Mouse (Mus musculus): ENCODE measurements around the gene Hnrnpa1.
A peak's percentile ranks its signal among the peaks of the same experiment; 100 is the strongest.
"Not testable (repeated sequence)": the region's sequence is repeated elsewhere in the genome, so short reads cannot be mapped to it uniquely, and the experiment has no call there.

Hnrnpa1 gene

GRCm38 (mm10) chr15:103241071-103242018 lies 1.1 kb downstream of the Hnrnpa1 start:
- DNase-seq = peak; percentile 38

- no peak for DNase-seq
Observed at GRCm38 (mm10) chr15:103242885-103243284, 2.7 kb downstream of the Hnrnpa1 start.

- no peak for DNase-seq
Observed at GRCm38 (mm10) chr15:103245616-103246015, 5.4 kb downstream of the Hnrnpa1 start.

GRCm38 (mm10) chr15:103247078-103247781 lies 7.0 kb downstream of the Hnrnpa1 start:
- DNase-seq = no peak

GRCm38 (mm10) chr15:103247782-103248400 lies 7.7 kb downstream of the Hnrnpa1 start:
- no peak for DNase-seq

- no peak for DNase-seq
Observed at GRCm38 (mm10) chr15:103248401-103249313, 8.4 kb downstream of the Hnrnpa1 start.

GRCm38 (mm10) chr15:103249511-103249910 lies 9.3 kb downstream of the Hnrnpa1 start:
- not testable (repeated sequence) for DNase-seq

GRCm38 (mm10) chr15:103250195-103250740 lies 10.0 kb downstream of the Hnrnpa1 start:
- peak; percentile 42 for DNase-seq

GRCm38 (mm10) chr15:103251595-103251994 lies 11.4 kb downstream of the Hnrnpa1 start:
- DNase-seq = no peak

- no peak for DNase-seq
Observed at GRCm38 (mm10) chr15:103252660-103253059, 12.4 kb downstream of the Hnrnpa1 start.

GRCm38 (mm10) chr15:103253352-103253751 lies 13.1 kb downstream of the Hnrnpa1 start:
- DNase-seq = no peak

GRCm38 (mm10) chr15:103255169-103255568 lies 14.9 kb downstream of the Hnrnpa1 start:
- no peak for DNase-seq

- no peak for DNase-seq
Observed at GRCm38 (mm10) chr15:103256210-103256986, 16.2 kb downstream of the Hnrnpa1 start.

GRCm38 (mm10) chr15:103257790-103258728 lies 17.8 kb downstream of the Hnrnpa1 start, which contains the start of gene Nfe2:
TSS of gene Nfe2 (minus strand) at chr15:103258403.
- DNase-seq = no peak

- no peak for DNase-seq
Observed at GRCm38 (mm10) chr15:103259162-103259561, 18.9 kb downstream of the Hnrnpa1 start.

- DNase-seq = no peak
Observed at GRCm38 (mm10) chr15:103259989-103260388, 19.8 kb downstream of the Hnrnpa1 start.

- no peak for DNase-seq
Observed at GRCm38 (mm10) chr15:103264794-103265193, 24.6 kb downstream of the Hnrnpa1 start.

GRCm38 (mm10) chr15:103268903-103269302 lies 28.7 kb downstream of the Hnrnpa1 start:
- no peak for DNase-seq

GRCm38 (mm10) chr15:103272419-103273279 lies 32.4 kb downstream of the Hnrnpa1 start, which contains the start of gene Copz1:
TSS of gene Copz1 (plus strand) at chr15:103272714.
- DNase-seq = peak; percentile 99
